Mouse (Mus musculus) liver, embryonic 13.5 days (tissue): ENCODE data around the gene Ttll11. TPM values are rescaled to one million over a fixed set of nuclear protein-coding genes. Genes with fewer than 3 reads are reported as not detected.
A peak's percentile ranks its signal among the peaks of the same experiment; 100 is the strongest.

Experiments used
- ATAC-seq: fragments of 200-750 bp; cut with Nextera tagmentation; 2 replicates; pipeline ENCODE4 v1.8.0; 2017; ENCODE audit warnings: low read depth, mild to moderate bottlenecking, moderate number of reproducible peaks, moderate library complexity
- DNase-seq: peaks from one replicate; pipeline ENCODE4 v3.0.0; 2022
- H3K27ac ChIP-seq: fragments of 300-500 bp; sonication (generic); 2 replicates; pipeline ENCODE4 v1.5.1; 2015; ENCODE audit warnings: moderate library complexity, mild to moderate bottlenecking, inconsistent platforms
- H3K27me3 ChIP-seq: fragments of 300-500 bp; sonication (generic); 2 replicates; pipeline ENCODE4 v1.6.1; 2015; ENCODE audit warnings: mild to moderate bottlenecking, inconsistent platforms
- H3K36me3 ChIP-seq: fragments of 300-500 bp; sonication (generic); 2 replicates; pipeline ENCODE4 v1.6.1; 2015; ENCODE audit warnings: mild to moderate bottlenecking, inconsistent platforms
- H3K4me1 ChIP-seq: fragments of 300-500 bp; sonication (generic); replicated peaks from 2 replicates; pipeline ENCODE4 v1.6.1; 2015; ENCODE audit warnings: inconsistent platforms
- H3K4me2 ChIP-seq: fragments of 300-500 bp; sonication (generic); 2 replicates; pipeline ENCODE4 v1.6.1; 2015; ENCODE audit warnings: inconsistent platforms, mild to moderate bottlenecking, moderate library complexity
- H3K4me3 ChIP-seq: fragments of 300-500 bp; sonication (generic); replicated peaks from 2 replicates; pipeline ENCODE4 v1.5.1; 2015; ENCODE audit warnings: mild to moderate bottlenecking, inconsistent platforms
- H3K9ac ChIP-seq: fragments of 300-500 bp; sonication (generic); 2 replicates; pipeline ENCODE4 v1.6.1; 2015; ENCODE audit warnings: mild to moderate bottlenecking, inconsistent platforms
- H3K9me3 ChIP-seq: fragments of 300-500 bp; sonication (generic); replicated peaks from 2 replicates; pipeline ENCODE4 v1.6.1; 2016; ENCODE audit warnings: inconsistent platforms
- WGBS: fragments of 180-500 bp; shearing (Covaris S2); methylation state at CpG from one replicate; pipeline ENCODE4 v1.1.7; 2015; ENCODE audit not compliant: insufficient replicate concordance; 5-methylcytosine and 5-hydroxymethylcytosine counted together
- polyA plus RNA-seq: library from polyadenylated mRNA; unstranded; fragments of >200 nt; fragmentation: Nextera tagmentation; extraction: Ambion mirVana; gene quantifications from 2 replicates; pipeline ENCODE4 v1.2.1, GENCODE M21; 2015

Ttll11 gene
- polyA plus RNA-seq, 1 experiment from 2014 or later: 0.91 TPM

DNA sequence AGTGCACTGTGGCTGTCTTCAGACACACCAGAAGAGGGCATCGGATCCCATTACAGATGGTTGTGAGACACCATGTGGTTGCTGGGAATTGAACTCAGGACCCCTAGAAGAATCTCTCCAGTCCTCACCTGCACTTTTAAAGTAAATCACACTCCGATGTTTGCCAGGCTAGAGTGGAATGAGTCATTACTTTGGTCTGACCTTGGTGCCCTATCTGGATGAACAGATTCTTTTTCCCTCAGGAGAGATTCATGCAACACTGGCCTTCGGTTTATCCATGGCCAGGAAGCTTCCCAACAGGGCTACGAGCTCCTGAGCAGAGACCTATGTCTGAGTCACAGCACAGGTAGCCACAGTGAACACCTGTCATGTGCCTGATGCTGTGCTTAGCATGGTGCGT, 18.7 kb upstream of the Ttll11 start:
- Histone ChIP-seq H3K4me3 (no peak overlapping the region), H3K9me3 (no peaks in the 10 kb centered on the region), H3K27ac (no peak overlapping the region), H3K4me2 (no peak overlapping the region), H3K9ac (no peak overlapping the region), H3K36me3 (no peaks in the 10 kb centered on the region), H3K27me3 (0 out of 2 replicates have a peak, but pooled peaks cover 4% of the 10 kb centered on the region), H3K4me1 (no peaks in the 10 kb centered on the region)
- no peak for DNase-seq
- 68% methylated on average over 5 of the region's 5 CpGs for WGBS
- ATAC-seq: no peak

DNA sequence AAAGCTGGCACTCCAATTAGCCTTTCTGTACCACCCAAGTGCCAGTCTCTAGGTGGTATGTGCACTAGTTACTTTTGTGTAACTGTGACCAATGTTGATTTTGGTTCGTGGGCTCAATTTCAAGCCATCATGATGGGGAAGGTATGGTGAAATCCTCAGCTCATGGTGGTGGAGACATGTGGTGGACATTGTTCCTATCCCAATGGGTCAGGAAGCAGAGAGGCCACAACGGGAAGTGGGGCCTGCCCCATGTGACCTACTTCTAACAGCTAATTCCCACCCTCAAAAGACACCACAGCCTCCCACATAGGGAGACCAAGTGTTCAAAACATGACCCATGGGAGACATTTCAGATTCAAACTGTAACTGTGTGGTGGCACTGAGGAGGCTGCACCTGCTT, 17.0 kb upstream of the Ttll11 start:
- no peak for ATAC-seq

GRCm38 (mm10) chr2:35994303-35994702, 14.6 kb upstream of the Ttll11 start:
- Histone ChIP-seq H3K4me1 (no peaks in the 10 kb centered on the region), H3K36me3 (no peaks in the 10 kb centered on the region), H3K4me3 (no peak overlapping the region), H3K27me3 (peaks cover 20% of the 10 kb centered on the region), H3K4me2 (no peak overlapping the region), H3K27ac (no peak overlapping the region), H3K9me3 (no peaks in the 10 kb centered on the region), H3K9ac (no peak overlapping the region)
- 58% methylated on average over 6 of the region's 6 CpGs for WGBS
- no peak for ATAC-seq
- DNase-seq: no peak

More for the DNA sequence above, 17.0 kb upstream of the Ttll11 start:
- Histone ChIP-seq H3K4me1 (no peaks in the 10 kb centered on the region), H3K9ac (no peak overlapping the region), H3K27ac (no peak overlapping the region), H3K9me3 (no peaks in the 10 kb centered on the region), H3K4me3 (no peak overlapping the region), H3K36me3 (no peaks in the 10 kb centered on the region), H3K27me3 (0 out of 2 replicates have a peak, but pooled peaks cover 4% of the 10 kb centered on the region), H3K4me2 (no peak overlapping the region)
- 29% methylated on average over 2 of the region's 2 CpGs for WGBS
- no peak for DNase-seq

DNA sequence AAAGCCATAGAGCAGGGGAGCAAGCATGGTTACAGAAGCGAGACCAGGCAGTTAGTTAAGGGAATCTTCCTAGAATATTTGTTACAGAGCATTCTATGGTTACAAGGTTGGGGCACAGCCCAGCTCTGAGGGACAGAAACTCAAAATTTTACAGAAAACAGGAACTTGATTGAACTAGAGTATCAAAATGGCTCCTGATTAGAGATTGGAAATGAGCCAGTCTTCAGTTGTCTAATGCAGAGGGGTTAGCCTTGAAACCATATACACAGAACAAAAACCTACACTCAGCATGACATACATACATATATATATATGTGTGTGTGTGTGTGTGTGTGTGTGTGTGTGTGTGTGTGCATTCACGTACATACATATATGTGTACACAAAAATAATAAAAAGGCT, 13.8 kb upstream of the Ttll11 start:
- ATAC-seq (no peak), DNase-seq (no peak)
- 59% methylated on average over 2 of the region's 2 CpGs for WGBS
- Histone ChIP-seq H3K9me3 (no peaks in the 10 kb centered on the region), H3K4me3 (no peak overlapping the region), H3K4me1 (no peaks in the 10 kb centered on the region), H3K27me3 (peaks cover 23% of the 10 kb centered on the region), H3K27ac (no peak overlapping the region), H3K4me2 (no peak overlapping the region), H3K36me3 (no peaks in the 10 kb centered on the region), H3K9ac (no peak overlapping the region)

- no peaks in the 10 kb centered on the region for H3K9me3 ChIP-seq
- ATAC-seq: no peak
- no peak overlapping the region for H3K4me3 ChIP-seq
- H3K36me3 ChIP-seq: no peaks in the 10 kb centered on the region
- no peaks in the 10 kb centered on the region for H3K4me1 ChIP-seq
- no peak for DNase-seq
- WGBS: 54% methylated on average over 3 of the region's 3 CpGs
- H3K27ac ChIP-seq: no peak overlapping the region
- peaks cover 33% of the 10 kb centered on the region for H3K27me3 ChIP-seq
- H3K9ac ChIP-seq: no peak overlapping the region
- H3K4me2 ChIP-seq: no peak overlapping the region
Measured at GRCm38 (mm10) chr2:35992259-35992658, 12.5 kb upstream of the Ttll11 start.

- ATAC-seq (no peak), DNase-seq (peak; percentile 38)
- H3K4me1 ChIP-seq: peaks cover 12% of the 10 kb centered on the region
- no peak overlapping the region for H3K27ac ChIP-seq
- no peaks in the 10 kb centered on the region for H3K9me3 ChIP-seq
- no peaks in the 10 kb centered on the region for H3K36me3 ChIP-seq
- peaks cover 61% of the 10 kb centered on the region for H3K27me3 ChIP-seq
- H3K4me2 ChIP-seq: no peak overlapping the region
- WGBS: 1% methylated on average over 7 of the region's 7 CpGs
- H3K9ac ChIP-seq: no peak overlapping the region
- H3K4me3 ChIP-seq: no peak overlapping the region
Measured at GRCm38 (mm10) chr2:35983869-35984268, 4.2 kb upstream of the Ttll11 start.

GRCm38 (mm10) chr2:35981872-35982271, 2.2 kb upstream of the Ttll11 start:
- Histone ChIP-seq H3K4me2 (no peak overlapping the region), H3K4me1 (peaks cover 32% of the 10 kb centered on the region), H3K9ac (no peak overlapping the region), H3K4me3 (no peak overlapping the region), H3K9me3 (no peaks in the 10 kb centered on the region), H3K36me3 (no peaks in the 10 kb centered on the region), H3K27me3 (peaks cover 44% of the 10 kb centered on the region), H3K27ac (no peak overlapping the region)
- DNase-seq (no peak), ATAC-seq (no peak)
- 45% methylated on average over 3 of the region's 3 CpGs for WGBS

GRCm38 (mm10) chr2:35978941-35979643, 621 bp downstream of the Ttll11 start:
- peak overlapping the region; percentile 80 for H3K4me3 ChIP-seq
- H3K4me1 ChIP-seq: peaks cover 34% of the 10 kb centered on the region
- no peaks in the 10 kb centered on the region for H3K9me3 ChIP-seq
- H3K4me2 ChIP-seq: peak overlapping the region; percentile 97
- H3K9ac ChIP-seq: peak overlapping the region; percentile 86
- H3K27me3 ChIP-seq: peaks cover 18% of the 10 kb centered on the region
- H3K36me3 ChIP-seq: no peaks in the 10 kb centered on the region
- peak overlapping the region; percentile 55 for H3K27ac ChIP-seq
- DNase-seq (peak; percentile 27), ATAC-seq (peak; percentile 63)
- under 1% methylated on average over 52 of the region's 76 CpGs for WGBS

- Histone ChIP-seq H3K4me2 (peak overlapping the region; percentile 97), H3K27ac (0 out of 2 replicates have a peak overlapping the region, but pooled peaks have one; percentile 55), H3K27me3 (peaks cover 17% of the 10 kb centered on the region), H3K4me1 (peaks cover 34% of the 10 kb centered on the region), H3K36me3 (no peaks in the 10 kb centered on the region), H3K9me3 (no peaks in the 10 kb centered on the region), H3K9ac (peak overlapping the region; percentile 86), H3K4me3 (peak overlapping the region; percentile 80)
- peak; percentile 8 for DNase-seq
- 21% methylated on average over 15 of the region's 15 CpGs for WGBS
- 0 out of 2 replicates have a peak, but pooled peaks have one; percentile 1 for ATAC-seq
Measured at GRCm38 (mm10) chr2:35978276-35978933, 1.3 kb downstream of the Ttll11 start.

GRCm38 (mm10) chr2:35977749-35978148, 2.0 kb downstream of the Ttll11 start:
- H3K4me2 ChIP-seq: peak overlapping the region; percentile 97
- H3K27ac ChIP-seq: no peak overlapping the region
- H3K27me3 ChIP-seq: peaks cover 10% of the 10 kb centered on the region
- 43% methylated on average over 3 of the region's 3 CpGs for WGBS
- no peaks in the 10 kb centered on the region for H3K9me3 ChIP-seq
- H3K9ac ChIP-seq: peak overlapping the region; percentile 86; the same call in 1 of the 2 replicates
- no peak for DNase-seq
- peak overlapping the region; percentile 80 for H3K4me3 ChIP-seq
- no peaks in the 10 kb centered on the region for H3K36me3 ChIP-seq
- no peak for ATAC-seq
- H3K4me1 ChIP-seq: peaks cover 34% of the 10 kb centered on the region

DNA sequence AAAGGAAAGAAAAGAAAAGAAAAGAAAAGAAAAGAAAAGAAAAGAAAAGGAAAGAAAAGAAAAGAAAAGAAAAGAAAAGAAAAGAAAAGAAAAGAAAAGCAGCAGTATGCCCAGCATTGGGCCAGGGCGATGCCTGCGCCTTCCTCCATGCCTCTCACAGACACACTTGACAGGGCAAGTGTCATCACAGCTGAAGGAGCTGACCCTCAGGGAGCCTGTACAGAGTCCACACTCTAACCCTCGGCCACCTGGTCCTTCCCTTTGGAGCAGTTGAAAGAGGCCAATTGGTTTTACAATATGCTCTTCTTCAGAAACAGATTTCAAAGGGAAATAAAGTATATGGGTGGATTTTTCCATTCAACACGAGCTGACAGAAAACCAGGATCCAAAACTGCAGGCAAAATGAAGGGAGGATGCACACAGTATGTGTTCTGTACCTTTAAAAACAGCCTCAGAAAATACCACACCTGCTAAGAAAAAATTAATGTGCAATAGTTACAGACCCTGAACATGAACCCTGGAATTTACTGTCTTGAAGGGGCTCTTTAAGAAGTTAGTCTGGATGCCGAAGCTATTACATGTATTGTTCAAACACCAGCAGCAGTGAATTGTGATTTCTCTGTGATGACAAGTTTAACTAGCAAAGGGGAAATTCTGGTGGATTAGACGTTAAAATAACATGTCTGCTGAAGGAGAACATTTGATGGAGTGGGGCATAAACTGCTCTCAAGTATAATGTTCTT, 7.3 kb downstream of the Ttll11 start:
- Histone ChIP-seq H3K27me3 (no peaks in the 10 kb centered on the region), H3K4me1 (peaks cover 8% of the 10 kb centered on the region), H3K9ac (no peak overlapping the region), H3K36me3 (no peaks in the 10 kb centered on the region), H3K27ac (no peak overlapping the region), H3K9me3 (no peaks in the 10 kb centered on the region), H3K4me3 (no peak overlapping the region), H3K4me2 (no peak overlapping the region)
- ATAC-seq (no peak), DNase-seq (no peak)
- 56% methylated on average over 6 of the region's 6 CpGs for WGBS
